Mouse (Mus musculus): ENCODE data around the gene Shc4.
A peak's percentile ranks its signal among the peaks of the same experiment; 100 is the strongest.

Shc4 gene

DNA sequence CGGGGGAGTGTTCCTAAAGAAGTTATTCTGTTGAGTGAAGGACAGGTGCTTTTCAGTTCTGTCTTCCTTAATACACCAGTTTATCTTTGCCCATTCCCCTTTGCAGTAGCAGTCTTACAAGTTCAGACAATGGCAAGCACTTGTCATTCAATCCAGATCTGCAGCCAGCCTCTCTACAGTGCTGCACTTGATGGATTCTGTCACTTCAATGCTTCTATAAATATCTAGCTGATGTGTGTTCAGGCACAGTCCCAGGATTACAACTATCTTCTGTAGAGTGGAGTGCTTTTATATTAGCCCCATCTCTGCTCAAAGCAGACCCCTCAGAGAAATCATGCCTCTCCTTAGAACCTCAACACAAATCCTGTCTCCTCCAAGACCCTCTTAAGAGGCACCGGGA is 93.9 kb downstream of the Shc4 start:
- DNase-seq (ENCODE audit: low spot score in 2 of 2) = no peak

DNA sequence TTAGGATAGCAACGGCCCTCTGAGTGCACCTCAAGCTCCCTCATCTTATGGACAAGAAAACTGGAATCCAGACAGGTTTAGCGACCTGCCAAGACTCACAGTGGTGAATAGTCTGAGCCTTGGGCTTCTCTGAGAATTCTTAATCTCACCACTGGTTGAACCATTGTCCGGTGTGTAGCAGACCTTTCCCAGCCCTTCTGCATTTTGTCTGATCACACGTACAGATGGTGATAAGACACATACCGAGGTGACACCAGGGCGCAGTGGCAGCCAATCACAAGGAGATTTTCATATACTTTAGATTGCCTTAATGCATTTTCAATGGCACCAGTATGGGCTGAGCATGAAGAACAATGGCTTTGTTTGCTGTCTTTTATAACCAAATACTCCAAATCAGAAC is 95.5 kb downstream of the Shc4 start:
- DNase-seq (ENCODE audit: low spot score in 2 of 2) = no peak

DNA sequence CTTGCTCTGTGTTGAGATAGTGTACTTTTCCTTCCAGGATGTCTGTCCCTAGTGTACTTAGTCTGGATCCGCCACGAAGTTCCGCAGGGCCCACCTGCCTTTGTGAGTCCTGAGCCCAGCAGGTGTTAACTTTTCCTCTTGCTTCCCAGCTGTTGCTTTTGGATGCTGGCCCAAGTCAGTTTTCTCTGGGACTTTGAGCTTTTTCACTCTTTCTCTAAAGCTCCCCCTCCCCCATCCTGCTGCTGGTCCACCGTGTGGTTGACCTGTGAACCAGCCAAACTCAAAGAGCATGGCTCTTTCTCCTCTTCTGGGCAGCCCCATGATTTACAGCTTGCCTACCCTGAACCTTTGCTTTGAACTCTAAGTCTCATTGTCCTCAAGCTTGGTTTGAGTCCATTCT is 97.4 kb downstream of the Shc4 start:
- no peak for DNase-seq (ENCODE audit: low spot score in 2 of 2)

DNA sequence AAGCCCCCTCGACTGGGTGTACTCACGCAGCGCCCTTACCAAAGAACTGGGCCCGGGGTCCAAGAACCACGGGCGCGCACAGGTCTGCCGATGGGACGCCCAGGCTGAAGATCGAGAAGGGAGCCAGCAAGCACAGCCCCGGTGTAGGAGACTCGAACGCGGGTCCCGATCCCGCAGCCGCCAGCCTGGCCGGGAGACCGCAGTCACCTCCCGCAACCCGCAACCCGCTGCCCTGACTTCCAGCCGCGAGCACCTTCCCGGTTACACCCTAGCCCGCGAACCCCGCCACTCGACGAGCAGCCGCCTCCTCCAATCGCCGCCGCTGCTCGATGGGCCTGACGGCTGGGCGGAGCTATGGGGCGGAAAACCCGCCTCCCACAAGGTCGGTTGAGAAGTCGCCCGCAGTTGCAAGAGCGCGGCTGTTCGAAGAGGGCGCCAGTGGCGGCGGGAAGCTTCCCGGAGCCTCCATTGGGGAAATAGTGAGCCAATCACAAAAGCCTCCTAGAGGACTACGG is 99.1 kb downstream of the Shc4 start, which contains the start of gene Cep152:
Cep152 (minus strand) TSS at position 277 of the 515 bp plus-strand sequence.
- peak; percentile 95 to 98 for DNase-seq (ENCODE audit: low spot score in 2 of 2)

DNA sequence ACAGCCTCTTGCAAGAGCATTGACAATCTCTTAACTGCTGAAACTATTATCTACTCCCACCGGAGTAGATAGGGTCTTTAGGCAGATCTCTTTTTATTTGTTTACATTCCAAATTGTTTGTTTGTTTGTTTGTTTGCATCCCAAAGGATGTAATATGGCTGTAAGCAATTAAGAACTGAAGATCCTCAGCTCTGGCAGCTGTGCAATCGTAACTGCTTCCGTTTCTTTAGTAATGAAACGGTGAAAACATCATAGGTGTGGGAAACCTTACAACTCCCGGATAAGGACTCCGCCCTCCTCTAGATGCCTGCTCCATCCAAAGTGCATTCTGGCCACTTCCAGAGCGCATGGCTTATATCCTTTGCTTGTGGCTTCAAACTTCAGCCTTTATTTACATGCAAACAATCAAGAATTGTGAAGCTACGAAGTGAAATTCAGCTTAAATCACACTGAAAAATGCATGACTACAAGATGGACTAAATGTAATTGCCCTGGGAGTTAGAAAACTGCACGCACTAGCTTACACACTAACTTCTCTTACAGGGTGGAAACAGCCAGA is 99.7 kb downstream of the Shc4 start:
- no peak for DNase-seq (ENCODE audit: low spot score in 2 of 2)

DNA sequence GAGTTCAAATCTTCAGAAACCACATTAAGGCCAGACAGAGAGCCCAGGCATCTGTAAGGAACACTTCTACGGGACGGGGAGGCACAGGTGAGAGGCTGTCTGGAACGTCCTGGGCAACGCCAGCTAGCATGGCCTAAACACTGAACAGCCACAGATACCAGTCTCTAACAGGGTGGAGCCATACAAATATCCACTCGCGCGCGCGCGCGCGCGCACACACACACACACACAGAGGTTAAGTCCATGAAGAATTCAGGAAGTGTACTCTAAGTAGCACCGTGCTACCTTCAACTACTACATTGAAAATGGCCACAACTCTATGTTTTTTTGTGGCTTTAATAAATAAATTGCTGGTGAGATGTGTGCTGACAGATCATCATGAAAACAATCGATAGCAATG is 100.7 kb downstream of the Shc4 start:
- no peak for DNase-seq (ENCODE audit: low spot score in 2 of 2)

DNA sequence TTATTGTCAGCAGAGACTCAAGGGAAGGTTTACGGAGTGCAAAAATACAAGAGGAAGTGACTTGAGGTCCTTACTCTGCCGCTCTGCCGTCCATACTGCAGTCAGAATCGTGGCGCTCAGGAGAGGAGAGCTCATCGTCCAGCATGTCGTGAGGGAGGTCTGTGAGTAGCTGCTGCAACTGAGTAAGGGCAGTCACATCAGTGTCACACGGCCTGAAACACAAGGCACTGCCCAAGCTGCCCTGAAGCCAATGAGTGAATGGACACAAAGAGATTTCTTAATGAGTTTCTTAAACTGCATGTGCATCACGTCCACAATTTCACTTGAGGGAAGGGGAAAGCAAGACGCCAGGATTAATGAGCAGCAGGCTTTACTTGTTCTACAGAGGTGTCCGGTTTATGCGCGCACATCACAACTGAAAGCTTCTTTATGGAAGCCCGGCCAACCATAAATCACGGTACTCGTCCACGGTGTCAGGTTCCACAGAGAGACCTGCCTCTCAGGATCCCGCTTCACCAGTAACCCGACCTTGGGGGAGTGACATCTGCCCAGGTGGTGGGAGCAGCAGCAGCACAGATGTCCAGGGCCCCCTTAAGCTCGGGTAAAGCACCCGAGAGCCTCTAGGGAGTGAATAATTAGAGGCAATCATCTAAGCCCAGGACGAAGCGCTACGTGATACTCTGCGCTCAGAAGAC is 103.6 kb downstream of the Shc4 start:
- no peak for DNase-seq (ENCODE audit: low spot score in 2 of 2)

DNA sequence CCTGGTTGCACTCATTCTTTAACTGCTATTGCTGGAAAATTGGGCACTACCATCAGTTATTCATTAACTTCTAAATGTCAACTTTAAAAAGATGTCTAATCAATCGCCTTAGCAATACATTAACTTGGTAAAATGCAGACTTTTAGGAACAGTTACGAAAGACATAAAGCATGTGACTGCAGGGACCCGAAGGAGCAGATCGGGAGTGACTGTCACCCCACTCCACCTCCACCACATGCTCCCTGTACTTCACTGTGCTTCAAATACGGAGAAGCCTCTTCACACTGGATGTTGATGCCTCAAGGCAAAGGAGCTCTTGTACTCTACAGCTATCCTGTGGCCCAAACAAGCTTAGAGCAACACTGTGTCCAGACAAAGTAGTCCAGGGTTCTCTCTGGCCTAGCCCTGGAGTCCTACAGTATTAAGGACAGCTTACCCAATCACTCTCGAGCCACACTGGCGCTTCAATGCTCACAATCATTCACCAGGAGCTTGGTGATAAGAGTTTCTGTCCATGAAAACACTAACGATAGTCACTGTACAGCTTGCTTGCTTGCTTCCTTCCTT is 108.0 kb downstream of the Shc4 start:
- DNase-seq (ENCODE audit: low spot score in 2 of 2) = no peak

DNA sequence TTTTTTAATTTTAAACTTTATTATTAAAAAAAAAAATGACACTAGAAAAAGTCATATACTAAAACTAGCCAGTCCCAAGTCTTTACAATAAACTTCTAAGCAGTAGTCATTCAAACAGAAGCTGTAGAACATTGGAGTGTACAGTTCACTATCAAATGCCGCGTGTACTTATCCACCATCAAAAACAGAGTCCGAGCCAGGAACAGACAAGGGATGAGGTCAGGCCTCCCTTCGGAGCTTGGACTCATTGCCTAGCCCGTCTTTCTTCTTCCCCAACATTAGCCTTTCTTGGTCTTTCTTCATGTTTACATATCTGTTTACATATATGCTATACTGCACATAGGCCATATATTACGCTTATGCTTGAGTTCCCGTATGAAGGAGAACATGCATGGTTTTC is 108.5 kb downstream of the Shc4 start:
- no peak for DNase-seq (ENCODE audit: low spot score in 2 of 2)

DNA sequence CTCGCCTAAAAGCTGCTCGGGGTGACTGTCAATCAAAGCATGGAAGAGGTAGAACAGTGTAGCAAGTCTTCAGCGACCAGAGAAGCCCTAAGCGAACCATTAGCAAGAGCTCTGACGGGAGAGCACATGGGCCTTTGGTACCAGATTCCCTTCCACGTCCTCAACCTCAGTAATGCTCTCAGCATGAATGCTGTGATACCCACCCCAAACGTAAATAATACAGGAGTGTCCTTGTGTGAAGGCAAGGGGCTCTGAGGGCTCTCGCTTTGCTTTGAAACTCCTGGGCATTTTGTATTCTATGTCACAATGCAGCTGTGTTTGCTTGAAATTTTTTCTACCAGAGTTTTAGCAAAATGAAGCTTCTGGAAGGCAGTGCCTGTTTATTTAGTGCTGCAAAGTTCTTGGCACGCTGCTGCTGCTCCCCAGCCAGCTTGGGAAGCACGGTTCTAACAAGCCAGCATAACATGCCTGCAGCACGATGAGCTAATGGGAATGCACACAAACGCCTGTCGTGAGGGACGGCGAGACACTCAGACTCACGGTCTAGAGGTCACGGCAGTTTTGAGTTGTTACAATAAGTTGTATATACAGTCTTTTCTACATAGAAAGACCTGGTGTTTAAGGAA is 117.6 kb downstream of the Shc4 start:
- DNase-seq (ENCODE audit: low spot score in 2 of 2) = no peak

DNA sequence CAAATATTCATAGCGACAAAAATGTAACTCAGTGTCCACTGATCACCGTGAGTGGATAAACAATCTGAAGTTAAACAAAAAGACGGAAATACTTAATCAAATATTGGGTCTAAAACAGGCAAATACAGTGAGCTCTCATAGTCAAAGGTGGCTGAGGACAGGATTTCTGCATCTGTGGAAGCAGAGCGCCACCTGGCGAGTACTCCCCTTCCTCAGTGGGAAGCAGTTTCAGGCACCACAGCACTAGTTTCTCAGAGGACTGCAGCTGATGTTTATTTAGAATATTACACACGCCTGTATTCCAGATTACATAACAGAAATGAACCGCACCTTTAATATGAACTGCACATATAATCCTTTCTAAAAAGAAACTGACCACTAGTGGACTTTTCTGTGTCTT is 119.3 kb downstream of the Shc4 start:
- DNase-seq (ENCODE audit: low spot score in 2 of 2) = no peak

DNA sequence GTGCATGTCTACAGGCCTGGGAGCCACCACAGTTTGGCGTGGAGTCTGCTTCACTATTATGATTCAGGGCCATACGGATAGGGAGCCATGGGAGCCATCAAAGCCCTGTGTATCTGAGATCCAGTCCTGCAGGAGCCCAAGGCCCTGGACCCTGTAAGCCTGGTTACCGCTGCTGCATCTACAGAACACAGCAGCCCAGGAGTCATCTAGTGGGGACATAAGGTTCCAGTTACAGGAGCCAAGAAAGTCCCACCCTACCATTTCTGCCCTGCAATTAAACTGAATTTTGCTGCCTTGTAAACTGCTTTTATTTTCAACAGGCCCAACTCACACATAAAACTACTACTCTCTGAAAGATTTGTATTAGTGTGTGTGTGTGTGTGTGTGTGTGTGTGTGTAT is 121.0 kb downstream of the Shc4 start:
- DNase-seq (ENCODE audit: low spot score in 2 of 2) = no peak

DNA sequence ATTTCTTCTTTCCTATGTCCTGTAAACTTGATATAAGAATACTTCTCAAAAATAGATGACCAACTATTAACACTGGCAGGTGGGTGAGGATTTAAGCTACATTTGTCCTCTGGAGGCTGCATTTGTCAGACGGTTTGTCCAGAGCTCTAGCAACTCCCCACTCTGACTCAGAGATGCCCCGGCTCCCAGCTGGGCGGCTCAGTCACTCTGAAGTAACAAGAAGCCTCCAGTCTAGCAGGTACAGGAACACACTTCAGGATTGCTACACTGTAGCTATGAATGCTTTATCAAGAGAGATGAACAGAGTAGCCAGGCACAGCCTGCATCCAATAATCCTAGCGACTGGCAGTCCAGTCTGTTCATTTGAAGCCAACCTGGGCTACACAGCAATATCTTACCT is 125.0 kb downstream of the Shc4 start:
- DNase-seq (ENCODE audit: low spot score in 2 of 2) = no peak

DNA sequence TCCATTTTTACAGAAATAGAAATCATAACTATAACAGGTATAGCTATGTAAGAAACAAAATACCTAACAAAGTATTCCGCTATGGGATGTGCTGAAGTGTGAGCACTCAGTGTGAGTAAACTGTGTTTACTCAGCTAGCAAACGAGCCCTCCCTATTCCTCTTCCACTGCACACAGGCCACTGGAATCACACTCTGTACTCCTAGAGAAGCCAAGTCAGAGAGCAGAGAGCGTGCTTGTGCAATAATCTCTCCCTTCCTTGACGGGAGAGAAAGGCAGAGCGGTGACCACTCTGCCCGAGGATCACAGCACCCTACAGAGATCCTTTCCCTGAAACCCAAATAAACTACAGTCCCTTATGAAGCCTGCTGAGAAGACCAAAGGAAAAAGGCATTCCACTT is 125.7 kb downstream of the Shc4 start:
- DNase-seq (ENCODE audit: low spot score in 2 of 2) = no peak

DNA sequence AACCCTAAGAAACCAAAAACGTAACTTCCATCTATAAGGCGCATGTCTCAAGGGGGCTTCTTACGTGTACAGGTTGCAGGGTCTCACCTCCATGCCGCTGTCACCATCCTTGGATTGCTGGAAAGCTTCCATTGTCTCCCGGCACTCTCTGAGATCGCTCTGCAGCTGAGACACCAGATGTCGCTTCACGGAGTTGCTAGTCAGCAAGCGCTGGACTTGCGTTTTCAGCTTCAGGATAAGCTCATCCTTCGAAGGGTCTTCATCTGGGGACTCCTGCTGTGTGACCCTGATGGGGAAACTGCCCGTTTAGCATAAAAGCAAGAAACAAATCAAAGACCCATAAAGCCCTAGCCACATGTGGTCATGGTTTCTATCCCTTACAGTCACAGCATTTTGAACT is 129.2 kb downstream of the Shc4 start:
- DNase-seq (ENCODE audit: low spot score in 2 of 2) = no peak

DNA sequence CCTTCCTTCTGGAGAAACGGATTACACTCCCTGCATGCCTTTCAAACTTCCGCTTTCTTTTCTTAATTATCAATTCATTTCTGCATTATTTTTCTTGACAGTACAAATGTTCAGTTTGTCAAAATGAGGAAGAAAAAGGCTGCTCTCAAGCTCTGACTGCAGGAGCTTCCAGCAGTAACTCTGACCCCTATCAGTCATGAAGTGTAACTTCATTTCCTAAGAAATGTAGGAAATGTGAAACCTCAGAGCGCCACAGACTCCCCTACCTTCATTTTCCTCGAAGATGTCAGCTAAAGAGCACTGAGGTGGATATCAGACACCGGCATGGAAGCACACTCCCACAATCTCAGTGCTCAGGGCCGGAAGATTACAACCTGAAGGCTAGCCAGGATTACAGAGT is 129.9 kb downstream of the Shc4 start:
- no peak for DNase-seq (ENCODE audit: low spot score in 2 of 2)

DNA sequence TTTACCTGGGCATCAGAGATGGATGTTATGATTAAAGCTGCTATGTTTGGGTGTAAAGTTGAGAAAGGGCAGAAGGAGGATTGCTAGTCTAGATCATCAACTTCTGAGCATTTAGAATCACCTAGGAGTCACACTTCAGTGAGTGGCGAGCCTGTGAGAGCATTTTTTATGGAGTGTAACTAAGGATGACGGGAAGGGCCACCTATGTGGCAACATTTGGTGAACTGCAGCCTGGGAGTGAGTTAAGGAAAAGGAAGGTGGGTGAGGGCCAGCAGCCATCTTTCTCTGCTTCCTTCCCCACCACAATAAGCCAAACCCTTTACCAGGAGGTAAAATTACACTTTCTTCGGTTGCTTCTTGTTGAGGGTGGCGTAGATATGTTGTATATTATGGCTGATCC is 132.1 kb downstream of the Shc4 start:
- DNase-seq (ENCODE audit: low spot score in 2 of 2) = no peak

DNA sequence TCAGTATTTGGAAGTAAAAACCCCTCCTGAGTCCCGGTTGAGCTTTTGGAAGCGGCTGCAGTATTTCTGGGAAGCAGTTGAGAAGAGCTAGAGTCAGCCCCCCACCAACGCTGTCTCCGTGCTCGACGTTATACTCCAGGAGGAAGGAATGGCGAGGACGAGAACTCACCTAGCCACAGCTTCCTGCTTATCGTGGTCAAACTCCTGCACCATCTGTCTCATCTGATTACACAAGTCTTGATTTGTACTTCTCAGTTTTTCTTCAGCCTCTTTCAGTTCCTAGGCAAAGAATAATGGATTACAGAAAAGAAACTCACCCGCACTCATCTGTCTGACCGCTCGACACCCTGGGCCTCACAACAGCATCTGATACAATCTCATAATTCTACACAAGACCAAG is 134.7 kb downstream of the Shc4 start:
- no peak for DNase-seq (ENCODE audit: low spot score in 2 of 2)

DNA sequence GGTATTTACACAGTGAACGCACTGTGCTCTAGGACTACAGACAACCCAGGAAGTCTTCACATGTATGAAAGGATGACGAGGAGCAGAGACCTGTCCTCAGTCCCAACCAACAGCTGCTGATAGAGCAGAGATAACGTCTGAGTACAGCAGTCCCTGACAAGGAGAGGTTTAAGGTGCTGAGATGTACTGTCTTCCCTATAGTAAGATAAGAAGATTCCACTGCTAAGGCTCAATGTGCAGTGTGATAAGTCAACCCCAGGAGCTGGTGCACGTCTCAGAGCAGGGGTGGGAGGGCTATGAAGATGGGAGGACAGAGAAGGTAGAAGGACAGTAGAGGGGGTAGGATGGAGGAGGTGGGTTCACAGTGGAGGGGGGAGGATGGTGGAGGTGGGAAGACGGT is 142.9 kb downstream of the Shc4 start:
- no peak for DNase-seq (ENCODE audit: low spot score in 2 of 2)

DNA sequence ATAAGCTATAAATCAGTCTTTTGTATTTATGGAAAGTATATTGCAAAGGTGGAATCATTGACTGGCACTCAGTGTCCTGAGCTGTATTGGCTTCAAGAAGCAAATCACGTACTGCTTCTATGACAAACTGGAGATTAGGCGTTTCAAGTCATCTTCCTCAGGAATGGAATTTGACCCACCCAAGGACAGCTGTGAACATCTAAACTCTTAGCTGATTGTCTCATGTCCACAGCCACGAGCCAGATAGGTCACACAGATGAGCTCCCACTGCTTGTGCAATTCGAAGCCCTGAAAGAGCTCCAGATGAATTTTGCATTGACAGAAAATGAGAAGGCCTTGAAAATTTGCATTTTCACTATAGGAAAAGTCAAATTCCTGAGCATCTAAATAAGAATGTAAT is 146.3 kb downstream of the Shc4 start:
- DNase-seq (ENCODE audit: low spot score in 2 of 2) = no peak

Measured in spleen, postnatal 14 days (tissue).